Mouse (Mus musculus) induced T-regulatory cell, adult 2 months (primary cell): ENCODE results near the gene Zgrf1.

ENCODE experiments used
- DNase-seq: peaks from one replicate; pipeline ENCODE4 v3.0.0-alpha.2; 2012; ENCODE audit warnings: low read depth

Zgrf1 gene

GRCm38 (mm10) chr3:127558201-127558600, 4.9 kb downstream of the Zgrf1 start:
- DNase-seq = peak; percentile 45

GRCm38 (mm10) chr3:127562974-127563373, 9.7 kb downstream of the Zgrf1 start:
- no peak for DNase-seq

- DNase-seq = no peak
Observed at GRCm38 (mm10) chr3:127565129-127565528, 11.8 kb downstream of the Zgrf1 start.

DNA sequence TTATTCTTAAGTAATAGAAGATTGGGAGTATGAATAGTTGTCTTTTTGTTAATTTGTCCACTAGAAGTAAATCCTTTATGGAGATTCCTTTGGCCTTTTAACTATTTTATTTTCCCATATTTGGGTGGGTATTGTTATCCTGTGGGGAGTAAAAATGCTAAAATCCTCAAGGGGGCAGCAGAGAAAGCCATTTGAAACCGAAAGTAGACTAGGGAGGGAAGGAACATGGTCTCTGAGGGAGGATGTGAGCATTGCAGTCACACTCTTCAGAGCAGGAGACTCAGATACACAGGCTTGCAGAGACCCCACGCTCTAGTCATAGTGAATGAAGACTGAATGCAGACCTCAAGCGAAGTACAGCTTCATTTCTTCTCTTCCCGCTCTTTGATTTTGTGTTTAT, 19.3 kb downstream of the Zgrf1 start:
- DNase-seq = peak; percentile 89

DNA sequence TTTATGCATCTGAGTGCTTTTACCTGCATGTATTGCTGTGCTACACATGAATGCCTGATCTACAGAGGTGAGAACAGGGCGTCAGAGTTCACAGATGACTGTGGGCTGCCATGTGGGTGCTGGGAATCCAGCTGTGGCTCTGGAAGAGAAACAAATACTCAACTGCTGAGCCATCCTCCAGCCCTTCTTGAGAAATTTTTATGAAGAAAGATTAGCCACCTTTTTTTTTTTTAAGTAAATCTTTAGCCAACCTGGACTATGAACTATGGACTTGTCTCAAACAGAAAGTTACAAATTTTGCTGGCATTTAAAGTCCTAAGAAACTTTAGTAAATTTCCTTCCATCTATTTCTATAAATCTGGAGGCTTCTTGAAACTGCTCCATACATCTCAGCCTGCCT, 43.8 kb downstream of the Zgrf1 start:
- no peak for DNase-seq

DNA sequence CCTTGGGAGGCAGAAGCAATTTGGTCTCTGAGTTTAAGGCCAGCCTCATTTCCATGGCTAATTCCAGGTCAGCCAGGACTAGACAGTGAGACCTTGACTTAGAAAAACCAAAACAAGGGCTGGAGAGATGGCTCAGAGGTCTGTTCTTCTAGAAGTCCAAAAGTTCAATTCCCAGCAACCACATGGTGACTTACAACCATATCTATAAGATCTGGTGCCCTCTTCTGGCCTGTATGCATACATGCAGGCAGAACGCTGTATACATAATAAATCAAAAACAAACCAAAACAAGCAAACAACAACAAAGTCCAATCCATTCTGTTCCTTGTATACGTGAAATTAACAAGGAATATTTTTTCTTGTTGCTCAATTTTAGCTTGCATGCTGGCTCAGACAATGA, 54.8 kb downstream of the Zgrf1 start:
- peak; percentile 52 for DNase-seq

GRCm38 (mm10) chr3:127625296-127625695, 72.0 kb downstream of the Zgrf1 start:
- peak; percentile 80 for DNase-seq

DNA sequence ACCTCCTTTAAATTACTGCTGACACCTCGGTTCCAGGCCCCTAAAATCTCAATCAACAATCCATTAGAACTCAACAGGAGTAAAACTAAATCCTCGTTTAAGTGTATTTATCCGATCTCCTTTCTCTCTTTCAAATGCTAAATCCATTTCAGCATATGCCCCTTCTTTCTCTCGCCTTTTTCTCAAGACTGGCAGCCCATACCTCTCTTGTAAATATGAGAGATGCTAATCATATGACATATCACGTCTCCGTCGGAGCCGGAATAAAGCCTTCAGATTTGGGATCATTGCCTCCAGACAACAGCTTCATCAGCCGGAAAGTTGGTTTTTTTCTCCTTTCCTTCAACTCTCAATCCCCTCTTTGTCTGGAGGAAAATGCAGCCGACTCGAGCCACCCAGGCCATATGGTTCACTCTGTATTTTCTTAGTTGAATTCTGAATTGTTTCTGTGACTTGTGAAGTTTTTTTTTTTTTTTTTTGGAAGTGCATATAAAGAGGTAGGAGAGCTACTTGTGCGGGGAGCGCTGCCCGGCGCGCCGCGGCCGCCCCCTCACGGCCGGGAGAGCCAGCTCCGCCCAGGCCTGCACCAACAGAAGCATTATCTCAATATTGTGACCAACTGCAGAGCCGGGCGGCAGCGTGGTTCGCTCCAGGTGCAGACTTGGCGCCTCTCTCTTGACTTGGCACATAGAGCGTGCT, 72.6 kb downstream of the Zgrf1 start:
- peak; percentile 33 for DNase-seq

GRCm38 (mm10) chr3:127626524-127626923, 73.2 kb downstream of the Zgrf1 start:
- no peak for DNase-seq

DNA sequence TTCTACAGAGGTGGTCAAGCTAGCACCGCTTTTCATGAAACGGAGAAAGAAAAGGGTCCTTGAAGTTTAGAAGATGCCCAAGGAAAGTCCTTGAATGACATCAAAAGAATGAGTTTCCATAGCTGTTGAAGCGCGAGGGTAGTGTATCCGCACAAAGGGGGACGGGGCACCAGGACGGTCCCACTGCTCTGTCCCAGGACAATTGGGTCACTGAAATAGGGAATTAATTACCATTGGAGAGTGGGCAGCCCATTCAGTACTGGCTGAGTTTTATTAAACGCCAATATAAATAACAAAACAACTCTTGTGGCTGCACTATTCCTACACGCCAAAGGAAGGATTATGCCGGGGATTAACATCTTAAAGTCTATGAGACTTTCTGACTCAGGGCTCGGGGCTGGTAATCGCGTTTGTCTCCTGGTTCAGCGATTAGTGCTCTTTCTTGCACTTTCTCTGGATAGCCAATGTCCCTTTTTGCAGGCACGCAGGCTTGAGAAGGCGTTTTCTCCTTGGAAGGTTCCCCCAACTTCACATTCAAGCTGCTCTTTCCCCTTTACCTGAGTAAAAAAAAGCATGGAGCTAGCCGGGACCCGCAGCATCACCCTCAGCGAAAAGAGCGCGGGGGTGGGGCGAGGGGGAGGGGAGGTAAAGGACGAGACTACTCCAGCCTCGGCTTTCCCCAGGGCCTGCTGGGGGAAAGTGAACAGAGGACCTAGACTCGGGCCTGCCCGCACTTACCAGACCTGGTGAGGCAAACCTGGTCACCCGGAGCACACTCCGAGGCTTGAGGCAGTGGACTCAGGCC, 74.1 kb downstream of the Zgrf1 start:
- DNase-seq = no peak

DNA sequence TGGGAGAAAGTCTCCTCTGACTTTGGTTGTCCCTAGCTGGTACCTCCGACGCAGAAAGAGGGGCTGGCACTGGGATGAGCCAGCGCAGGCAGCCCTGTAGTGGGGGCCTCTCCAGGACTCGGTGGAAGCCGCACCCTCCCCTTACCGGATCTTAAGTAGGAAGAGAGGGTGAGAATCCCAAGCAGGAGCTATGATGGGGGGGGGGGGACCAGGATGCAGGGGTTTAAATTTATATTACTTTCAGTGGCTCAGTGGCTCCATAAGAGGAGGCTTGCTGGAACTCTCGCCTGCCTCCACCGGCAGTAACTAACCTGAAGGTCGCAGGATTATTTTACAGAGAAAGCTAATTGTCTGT, 74.6 kb downstream of the Zgrf1 start:
- DNase-seq = no peak

DNA sequence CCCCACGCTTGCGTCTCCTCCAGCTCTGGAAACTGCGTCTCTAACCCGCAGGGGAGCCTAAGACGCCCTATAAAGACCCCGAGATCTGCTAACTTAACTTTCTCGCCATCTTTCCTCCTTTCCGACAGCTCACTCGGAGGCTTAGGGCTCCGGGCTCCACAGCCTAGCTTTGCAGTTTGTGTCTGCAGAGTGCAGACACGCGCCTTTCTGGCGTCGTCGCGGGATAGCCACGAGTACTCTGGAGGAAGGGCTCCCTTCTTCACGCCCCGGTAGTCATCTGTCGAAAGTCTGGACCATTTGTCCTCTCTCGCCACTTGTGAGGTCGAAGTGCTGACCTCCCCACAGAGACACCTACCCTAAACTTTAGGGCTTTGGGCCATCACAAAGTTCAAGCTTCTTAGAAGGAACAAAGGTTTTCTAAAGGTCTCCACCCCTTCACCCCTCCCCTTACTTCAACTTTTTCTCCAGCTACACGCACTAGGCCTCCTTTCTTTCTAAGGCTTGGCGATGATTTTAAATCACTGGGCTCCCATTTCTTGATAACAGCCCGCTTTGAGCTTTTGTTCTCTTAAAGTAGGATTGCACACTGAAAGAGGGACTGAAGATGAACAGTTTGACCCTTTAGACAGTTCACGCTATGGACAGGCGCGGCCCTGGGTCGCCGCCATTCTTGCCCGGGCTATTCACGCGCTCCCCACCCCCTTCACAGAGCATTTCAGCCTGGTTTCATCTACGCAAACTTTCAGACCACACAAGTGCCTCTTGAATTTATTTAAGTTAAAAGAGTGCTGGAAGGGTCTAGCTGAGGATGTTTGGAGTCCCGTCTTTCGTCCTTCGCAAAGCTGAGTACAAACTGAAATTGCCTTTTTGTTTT, 75.3 kb downstream of the Zgrf1 start:
- DNase-seq = no peak

- DNase-seq = no peak
Observed at GRCm38 (mm10) chr3:127630190-127630589, 76.9 kb downstream of the Zgrf1 start.

GRCm38 (mm10) chr3:127630735-127631372, 77.6 kb downstream of the Zgrf1 start:
- no peak for DNase-seq

DNA sequence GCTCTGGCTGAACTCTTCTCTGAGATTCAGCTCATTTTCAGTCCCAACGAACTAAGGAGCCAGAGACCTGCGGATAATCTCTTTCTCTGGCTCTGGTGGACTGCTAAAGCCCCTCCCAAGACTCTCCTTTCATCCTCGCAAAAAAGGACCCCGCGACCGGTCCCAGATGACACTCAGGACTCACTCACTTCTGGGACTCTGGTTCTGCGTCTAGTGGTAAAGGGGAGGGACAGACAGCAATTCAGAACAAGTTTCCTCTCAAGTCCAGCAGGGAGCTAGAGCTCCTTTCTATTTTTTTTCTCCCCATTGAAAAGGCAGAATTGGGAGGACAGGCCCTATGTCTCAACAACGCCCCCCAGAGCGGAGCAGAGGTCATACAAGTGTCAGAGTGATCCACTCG, 78.3 kb downstream of the Zgrf1 start:
- peak; percentile 35 for DNase-seq

GRCm38 (mm10) chr3:127632531-127632930, 79.2 kb downstream of the Zgrf1 start:
- DNase-seq = peak; percentile 36

DNA sequence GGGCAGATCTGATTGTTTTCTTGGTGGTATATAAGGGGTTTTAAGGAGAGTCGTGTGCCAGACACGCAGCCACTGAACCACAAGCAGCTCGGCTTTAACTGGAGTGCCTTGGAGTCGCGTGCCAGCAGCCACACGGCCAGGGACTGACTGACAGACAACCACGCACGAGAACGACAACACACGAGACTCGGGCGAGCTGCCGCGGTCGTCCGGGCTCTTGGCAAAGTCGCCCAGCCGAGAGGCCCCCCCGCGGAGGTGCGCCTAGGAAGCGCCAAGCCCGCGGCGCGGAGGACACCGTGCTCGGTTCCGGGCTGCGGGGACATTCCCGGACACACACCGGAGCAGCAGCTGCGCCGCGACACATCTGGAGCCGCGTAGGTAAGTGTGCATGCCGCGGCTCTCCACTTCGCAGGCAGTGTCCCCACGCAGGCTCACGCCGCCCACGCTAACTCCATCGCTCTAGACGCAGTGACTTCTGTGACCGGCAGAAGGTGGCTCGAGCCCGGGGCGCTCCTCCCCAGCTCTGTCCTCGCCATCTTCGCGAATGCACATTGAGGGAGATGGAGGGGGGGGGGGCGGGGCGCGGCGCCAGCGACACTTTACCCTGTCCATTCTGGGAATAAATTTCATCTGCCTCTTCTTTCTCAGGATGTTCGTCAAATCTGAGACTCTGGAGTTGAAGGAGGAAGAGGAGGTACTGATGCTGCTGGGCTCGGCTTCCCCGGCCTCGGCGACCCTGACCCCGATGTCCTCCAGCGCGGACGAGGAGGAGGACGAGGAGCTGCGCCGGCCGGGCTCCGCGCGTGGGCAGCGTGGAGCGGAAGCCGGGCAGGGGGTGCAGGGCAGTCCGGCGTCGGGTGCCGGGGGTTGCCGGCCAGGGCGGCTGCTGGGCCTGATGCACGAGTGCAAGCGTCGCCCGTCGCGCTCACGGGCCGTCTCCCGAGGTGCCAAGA, 80.1 kb downstream of the Zgrf1 start, which contains the start of gene Neurog2:
Gene Neurog2, plus strand, starts transcription at position 56 of the 953 bp plus-strand sequence.
- DNase-seq = peak; percentile 61

GRCm38 (mm10) chr3:127634101-127634983, 81.1 kb downstream of the Zgrf1 start:
- peak; percentile 82 for DNase-seq

GRCm38 (mm10) chr3:127634984-127635349, 81.7 kb downstream of the Zgrf1 start:
- DNase-seq = no peak
